In the genomic region with DNA sequence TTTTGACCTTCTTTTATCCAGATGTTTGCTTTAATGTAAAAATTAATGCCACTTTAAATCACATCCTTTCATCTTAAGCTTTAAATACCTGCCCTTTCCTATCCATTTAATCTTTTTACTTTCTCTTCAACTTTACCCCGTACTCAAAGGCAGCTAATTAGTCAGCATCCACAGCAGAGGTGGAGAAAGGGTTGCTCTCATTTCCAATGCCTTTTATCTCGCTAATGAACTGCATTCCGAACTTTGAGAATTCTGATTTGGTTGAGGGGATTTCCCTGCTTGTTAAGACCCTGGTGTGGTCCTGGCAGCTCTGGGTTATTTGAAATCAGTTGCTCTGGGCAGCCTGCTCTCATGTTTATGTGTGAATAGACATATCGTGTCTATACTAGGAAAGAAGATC, we compare ENCODE assay signal across 21 mouse cellular contexts.
DNase-seq lines count a peak whose midpoint lies in the region; ATAC-seq lines count a peak whose summit lies in the region.
"Had no signal": no experiment of that assay in that cellular context is flagged by ENCODE, and none has a peak within 500 bp of the region (broad histone marks: within the 10 kb centered on the region; RNA-seq: fewer than 3 reads in every experiment).

No protein-coding gene starts in this region.

- no peaks in the 10 kb centered on the region for H3K36me3 ChIP-seq in midbrain, embryonic 16.5 days (ENCODE audit: control insufficient read depth, insufficient read depth, low read length)
- H3K36me3 ChIP-seq in midbrain, embryonic 11.5 days (ENCODE audit: control insufficient read depth, insufficient read depth, low read length): no peaks in the 10 kb centered on the region
- H3K36me3 ChIP-seq: G1E; hindbrain, embryonic 12.5 days; intestine, embryonic 15.5 days; kidney, embryonic 15.5 days; limb, embryonic 13.5 days; lung, embryonic 15.5 days had no signal

- no peaks in the 10 kb centered on the region for H3K4me1 ChIP-seq in midbrain, embryonic 16.5 days (ENCODE audit: control insufficient read depth, insufficient read depth, low read length)
- H3K4me1 ChIP-seq in midbrain, embryonic 11.5 days (ENCODE audit: control insufficient read depth, insufficient read depth, low read length): no peaks in the 10 kb centered on the region
- H3K4me1 ChIP-seq: hindbrain, embryonic 12.5 days; intestine, embryonic 15.5 days; kidney, embryonic 15.5 days; limb, embryonic 13.5 days; lung, embryonic 15.5 days had no signal

- no peaks in the 10 kb centered on the region for H3K9me3 ChIP-seq in midbrain, embryonic 16.5 days (replicated peaks; ENCODE audit: control insufficient read depth, low read length, poor library complexity, severe bottlenecking)
- no peaks in the 10 kb centered on the region for H3K9me3 ChIP-seq in midbrain, embryonic 11.5 days (ENCODE audit: control insufficient read depth, low read length)
- H3K9me3 ChIP-seq: G1E; hindbrain, embryonic 12.5 days; intestine, embryonic 15.5 days; kidney, embryonic 15.5 days; limb, embryonic 13.5 days; lung, embryonic 15.5 days had no signal

- whole genome bisulfite sequencing in midbrain, embryonic 16.5 days: 4% methylated on average over 4 of the region's 4 CpGs
- 9% methylated on average over 4 of the region's 4 CpGs for WGBS in midbrain, embryonic 11.5 days

- ATAC-seq in midbrain, embryonic 16.5 days: peak; percentile 25; the same call in 1 of the 2 replicates
- no peak for ATAC-seq in midbrain, embryonic 11.5 days (ENCODE audit: low FRiP score)
- ATAC-seq: intestine, embryonic 15.5 days had no signal

- no peak overlapping the region for H3K4me2 ChIP-seq in midbrain, embryonic 16.5 days (ENCODE audit: low read length)
- no peak overlapping the region for H3K4me2 ChIP-seq in midbrain, embryonic 11.5 days
- H3K4me2 ChIP-seq: heart, embryonic 11.5 days; hindbrain, embryonic 12.5 days; intestine, embryonic 15.5 days; kidney, embryonic 15.5 days; limb, embryonic 13.5 days; lung, embryonic 15.5 days had no signal

- H3K9ac ChIP-seq in midbrain, embryonic 16.5 days (ENCODE audit: low read depth, low read length): no peak overlapping the region
- H3K9ac ChIP-seq in midbrain, embryonic 11.5 days (ENCODE audit: low read length): no peak overlapping the region
- H3K9ac ChIP-seq: hindbrain, embryonic 12.5 days; intestine, embryonic 15.5 days; kidney, embryonic 15.5 days; limb, embryonic 13.5 days; liver, embryonic 14.5 days; lung, embryonic 15.5 days had no signal

- no peak for DNase-seq in midbrain, embryonic 11.5 days (ENCODE audit: low spot score, missing footprints)
- DNase-seq in R1 (ENCODE audit: low read depth, low spot score): peak; percentile 81
- DNase-seq in embryo, embryonic 9.5 days (ENCODE audit: extremely low spot score): peak; percentile 2
- no peak for DNase-seq in kidney, adult 9 months
- DNase-seq in gastrocnemius, postnatal 4 days (ENCODE audit: low spot score in 2 of 2): no peak
- DNase-seq in kidney, adult 18-20 months: no peak
- DNase-seq: cerebellum, adult 8-10 months; heart, postnatal 10 days; lung, postnatal 4 days; right cerebral cortex, postnatal 14 days had no signal

- H3K27ac ChIP-seq in midbrain, embryonic 16.5 days (ENCODE audit: low read length): no peak overlapping the region
- H3K27ac ChIP-seq in midbrain, embryonic 11.5 days (ENCODE audit: low read depth, low read length): no peak overlapping the region
- H3K27ac ChIP-seq: hindbrain, embryonic 12.5 days; intestine, embryonic 15.5 days; kidney, embryonic 15.5 days; limb, embryonic 13.5 days; liver, embryonic 14.5 days; lung, embryonic 15.5 days; stomach, postnatal 0 days had no signal

- no peak overlapping the region for H3K4me3 ChIP-seq in midbrain, embryonic 16.5 days (ENCODE audit: low read depth, low read length)
- no peak overlapping the region for H3K4me3 ChIP-seq in midbrain, embryonic 11.5 days (ENCODE audit: low read depth, low read length)
- H3K4me3 ChIP-seq: hindbrain, embryonic 12.5 days; intestine, embryonic 15.5 days; kidney, embryonic 15.5 days; limb, embryonic 13.5 days; lung, embryonic 15.5 days; myocyte had no signal

- no peaks in the 10 kb centered on the region for H3K27me3 ChIP-seq in midbrain, embryonic 16.5 days (ENCODE audit: control insufficient read depth, insufficient read depth, low read depth, low read length)
- H3K27me3 ChIP-seq in midbrain, embryonic 11.5 days (ENCODE audit: control insufficient read depth, insufficient read depth, low read length): no peaks in the 10 kb centered on the region
- H3K27me3 ChIP-seq: hindbrain, embryonic 12.5 days; intestine, embryonic 15.5 days; kidney, embryonic 15.5 days; limb, embryonic 13.5 days; lung, embryonic 15.5 days had no signal

Comparison
In these comparisons a context has a peak if more than half of its experiments do, and no peak if none do; other contexts are left out.
1. DNase-seq: peak in R1 (single experiment) and embryo, embryonic 9.5 days (single experiment); none in midbrain, embryonic 11.5 days (single experiment), kidney, adult 9 months (single experiment), gastrocnemius, postnatal 4 days (0 of 2) and kidney, adult 18-20 months (single experiment).